Mouse (Mus musculus) CD4-positive naive resting alpha-beta T cell, adult 76 days (primary cell): ENCODE measurements around the gene Lipe. TPM values are rescaled to one million over a fixed set of nuclear protein-coding genes. Genes with fewer than 3 reads are reported as not detected.

Source experiments
- total RNA-seq: library from RNA; stranded (reverse); gene quantifications from one replicate; pipeline ENCODE4 v1.2.4, GENCODE M21; 2023

The Lipe gene
- 15.5 TPM for total RNA-seq

DNA sequence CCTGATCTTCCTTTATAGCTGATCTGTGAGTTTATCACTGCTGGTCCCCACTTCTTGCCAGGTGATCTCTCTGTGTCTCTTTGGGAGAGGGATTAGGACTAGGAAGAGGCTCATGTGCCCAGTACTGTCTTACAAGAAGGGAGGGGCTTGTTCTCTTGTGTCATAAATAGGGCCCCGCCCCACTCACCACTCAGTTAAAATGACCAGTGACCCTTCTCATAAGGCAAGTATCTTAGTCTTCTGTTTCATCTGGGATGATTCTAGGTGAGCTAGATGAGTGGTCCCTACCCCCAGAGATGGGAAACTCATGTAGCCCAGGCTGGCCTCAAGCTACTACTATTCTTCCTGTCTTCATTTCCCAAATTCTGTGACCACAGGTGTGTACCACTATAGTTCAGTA, at the start of gene Lipe:
Lipe (minus strand) TSS at position 101 of the 400 bp plus-strand sequence.

GRCm38 (mm10) chr7:25412833-25413441, 14.4 kb upstream of the Lipe start, which contains the start of gene Cxcl17:
Gene Cxcl17 (minus strand): TSS chr7:25412886.

GRCm38 (mm10) chr7:25369058-25369749, 29.3 kb downstream of the Lipe start, which contains the start of gene Cnfn:
Gene Cnfn (minus strand): TSS chr7:25369724.

Other genes with a start within 250 kb of the Lipe start
- gene Pou2f2, start 219.0 kb downstream of the Lipe start, total RNA-seq, result 17.5 TPM
- 112 TPM for gene Dedd2, start 178.1 kb downstream of the Lipe start, total RNA-seq
- gene Zfp526, start 177.3 kb downstream of the Lipe start, total RNA-seq, result 16.2 TPM
- 80.6 TPM for gene Gsk3a, start 160.9 kb downstream of the Lipe start, total RNA-seq
- gene Erf, start 147.9 kb downstream of the Lipe start, total RNA-seq, result 32.6 TPM
- 361 TPM for gene Cic, start 131.0 kb downstream of the Lipe start, total RNA-seq
- 9.1 TPM for gene Pafah1b3, start 100.7 kb downstream of the Lipe start, total RNA-seq
- gene Prr19, start 97.3 kb downstream of the Lipe start, total RNA-seq, result not detected
- gene Tmem145, start 92.6 kb downstream of the Lipe start, total RNA-seq, result not detected
- gene Megf8, start 81.5 kb downstream of the Lipe start, total RNA-seq, result 1.2 TPM
- gene Cnfn, start 29.0 kb downstream of the Lipe start, total RNA-seq, result not detected
- gene Cxcl17, start 14.2 kb upstream of the Lipe start, total RNA-seq, result not detected
- 4.2 TPM for gene Ceacam1, start 78.9 kb upstream of the Lipe start, total RNA-seq
- gene Ceacam2, start 141.1 kb upstream of the Lipe start, total RNA-seq, result 0.29 TPM
- not detected for gene Erich4, start 217.2 kb upstream of the Lipe start, total RNA-seq
- 77.8 TPM for gene Dmac2, start 220.7 kb upstream of the Lipe start, total RNA-seq
- gene B3gnt8, start 227.9 kb upstream of the Lipe start, total RNA-seq, result 1.6 TPM